Mouse (Mus musculus) ES-E14 (cell line): Measurements from ENCODE around the gene Usp12. TPM values are rescaled to one million over a fixed set of nuclear protein-coding genes. Genes with fewer than 3 reads are reported as not detected.

Experiments
- DNase-seq: peaks from one replicate; pipeline ENCODE4 v3.0.0-alpha.2; 2013; ENCODE audit warnings: low read depth, low spot score
- H3K27ac ChIP-seq: 2 replicates; pipeline ENCODE4 v1.5.1; 2012; ENCODE audit warnings: low read depth, mild to moderate bottlenecking, low read length, moderate library complexity, mixed read lengths; ENCODE audit not compliant: poor library complexity, insufficient read depth, severe bottlenecking
- H3K36me3 ChIP-seq: 2 replicates; pipeline ENCODE4 v1.6.1; 2012; ENCODE audit warnings: mild to moderate bottlenecking, low read length, moderate library complexity, mixed read lengths; ENCODE audit not compliant: control insufficient read depth, poor library complexity, insufficient read depth, severe bottlenecking
- H3K4me1 ChIP-seq, 2 experiments: fragments of 150-350 bp in 1 of 2; sonication (generic) in 1 of 2; 2 replicates each; pipeline ENCODE4 v1.6.1; 2012; ENCODE audit warnings: low read length in 2 of 2, mild to moderate bottlenecking in 1 of 2, mixed read lengths in 1 of 2; ENCODE audit not compliant: control insufficient read depth in 2 of 2, insufficient read depth in 2 of 2, poor library complexity in 1 of 2
- H3K4me3 ChIP-seq, 2 experiments: fragments of 150-350 bp in 1 of 2; sonication (generic) in 1 of 2; 2 replicates each; pipeline ENCODE4 v1.5.1; 2012; ENCODE audit warnings: low read length in 2 of 2, low read depth in 1 of 2, mild to moderate bottlenecking in 1 of 2, mixed read lengths in 1 of 2; ENCODE audit not compliant: insufficient read depth in 1 of 2, poor library complexity in 1 of 2, severe bottlenecking in 1 of 2
- H3K9ac ChIP-seq: 2 replicates; pipeline ENCODE4 v1.6.1; 2012; ENCODE audit warnings: low read depth, mild to moderate bottlenecking, low read length, mixed read lengths; ENCODE audit not compliant: poor library complexity, insufficient read depth, severe bottlenecking
- H3K9me3 ChIP-seq: fragments of 150-350 bp; sonication (generic); 2 replicates; pipeline ENCODE4 v1.6.1; 2012; ENCODE audit warnings: low read depth, mild to moderate bottlenecking, low read length; ENCODE audit not compliant: control insufficient read depth, insufficient read depth
- CHD2 ChIP-seq: IDR thresholded peaks from 2 replicates; pipeline ENCODE4 v1.6.1; 2014; ENCODE audit warnings: mild to moderate bottlenecking, low read depth, low read length, inconsistent platforms
- HCFC1 ChIP-seq: IDR thresholded peaks from 2 replicates; pipeline ENCODE4 v1.6.1; 2012; ENCODE audit warnings: low read length, inconsistent platforms, borderline replicate concordance; ENCODE audit not compliant: insufficient read depth
- MAFK ChIP-seq: IDR thresholded peaks from 2 replicates; pipeline ENCODE4 v1.6.1; 2014; ENCODE audit warnings: mild to moderate bottlenecking, low read depth, low read length, inconsistent platforms; ENCODE audit not compliant: insufficient read depth
- ZC3H11A ChIP-seq: IDR thresholded peaks from 2 replicates; pipeline ENCODE4 v1.6.1; 2012; ENCODE audit warnings: low read depth, mild to moderate bottlenecking, inconsistent platforms, low read length, borderline replicate concordance
- ZNF384 ChIP-seq: IDR thresholded peaks from 2 replicates; pipeline ENCODE4 v1.6.1; 2012; ENCODE audit warnings: low read depth, low read length, inconsistent platforms
- in situ Hi-C, 2 experiments: fragments of 600-800 bp; cut with MboI; formaldehyde crosslinking; loops; one replicate each; pipeline ENCODE4 v1.15.1; 2025; ENCODE audit warnings: low sequenced_read_pairs in 2 of 2, inconsistent platforms in 1 of 2; ENCODE audit not compliant: unreplicated experiment in 2 of 2
- total RNA-seq: library from RNA; depleted of rRNA; stranded (reverse); fragments of 300-350 nt; gene quantifications from 2 replicates; pipeline ENCODE4 v1.2.3, GENCODE M21; 2012

The Usp12 gene
- total RNA-seq, 1 experiment = 25.4 TPM

DNA sequence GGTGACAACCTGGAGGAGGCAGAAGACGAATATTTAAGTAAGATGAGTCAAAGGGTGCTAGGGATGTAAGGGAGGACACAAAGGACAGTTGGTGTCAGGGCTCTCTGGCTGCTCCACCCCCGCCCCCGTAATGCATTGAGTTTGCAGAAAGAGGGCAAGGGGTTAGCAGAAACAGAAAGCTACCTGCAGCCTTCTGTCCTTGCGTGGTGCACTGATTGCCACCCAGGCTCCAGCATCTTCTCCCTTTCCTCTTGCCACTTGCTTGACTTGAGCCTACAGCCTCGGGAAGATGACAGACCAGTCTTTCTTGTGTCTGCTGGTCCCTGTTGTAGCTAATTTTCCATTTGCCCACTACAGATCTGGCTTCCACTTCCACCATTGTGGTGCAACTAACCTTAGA is 45.0 kb upstream of the Usp12 start:
- Histone ChIP-seq H3K36me3 (peaks cover 36% of the 10 kb centered on the region), H3K4me3 (no peak overlapping the region), H3K27ac (no peak overlapping the region), H3K4me1 (peaks cover 0 to 6% of the 10 kb centered on the region in 2 experiments; a peak in 1 of 4 replicates), H3K9ac (no peak overlapping the region), H3K9me3 (no peaks in the 10 kb centered on the region)
- in situ Hi-C loops = no loop called here
- DNase-seq = no peak
- TF ChIP-seq ZC3H11A = no peak
- no peak for TF ChIP-seq ZNF384
- TF ChIP-seq CHD2 = no peak
- TF ChIP-seq MAFK = no peak
- TF ChIP-seq HCFC1 = no peak

DNA sequence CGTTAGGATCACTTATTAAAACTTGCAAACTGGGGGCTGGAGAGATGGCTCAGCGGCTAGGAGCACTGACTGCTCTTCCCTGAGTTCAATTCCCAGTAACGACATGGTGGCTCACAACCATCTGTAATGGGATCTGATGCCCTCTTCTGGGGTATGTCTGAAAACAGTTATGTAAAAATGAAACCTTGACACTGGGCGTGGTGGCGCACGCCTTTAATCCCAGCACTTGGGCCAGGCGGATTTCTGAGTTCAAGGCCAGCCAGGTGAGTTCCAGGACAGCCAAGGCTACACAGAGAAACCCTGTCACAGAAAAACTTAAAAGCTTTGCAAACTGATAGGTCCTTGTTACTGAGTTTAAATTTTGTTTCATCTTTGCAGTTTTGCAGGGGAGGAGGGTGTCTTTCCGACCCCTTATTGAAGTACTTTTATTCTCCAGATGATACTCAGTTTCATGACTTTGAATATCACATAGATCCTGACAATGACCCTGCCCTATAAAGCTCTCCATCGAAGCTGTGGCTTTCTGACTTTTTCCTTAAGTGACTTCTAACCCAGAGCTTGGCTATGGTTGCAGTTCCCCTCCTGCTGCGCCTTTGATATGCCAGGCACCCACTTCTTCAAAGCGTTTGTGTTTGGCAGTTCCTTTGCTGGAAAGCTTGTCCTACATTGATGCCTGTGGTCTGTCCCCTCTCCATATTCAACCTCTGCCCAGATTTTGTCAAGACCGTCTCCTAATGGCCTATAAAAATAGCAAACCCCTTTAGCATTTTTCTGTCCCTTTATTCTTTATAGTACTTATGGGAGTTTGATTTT is 44.2 kb upstream of the Usp12 start:
- Histone ChIP-seq H3K4me3 (no peak overlapping the region), H3K4me1 (peaks cover 0 to 6% of the 10 kb centered on the region in 2 experiments; a peak in 1 of 4 replicates), H3K27ac (no peak overlapping the region), H3K9ac (no peak overlapping the region), H3K9me3 (no peaks in the 10 kb centered on the region), H3K36me3 (peaks cover 43% of the 10 kb centered on the region)
- no peak for DNase-seq
- TF ChIP-seq ZC3H11A (no peak), MAFK (no peak), HCFC1 (no peak), CHD2 (no peak), ZNF384 (no peak)
- in situ Hi-C loops = no loop called here

DNA sequence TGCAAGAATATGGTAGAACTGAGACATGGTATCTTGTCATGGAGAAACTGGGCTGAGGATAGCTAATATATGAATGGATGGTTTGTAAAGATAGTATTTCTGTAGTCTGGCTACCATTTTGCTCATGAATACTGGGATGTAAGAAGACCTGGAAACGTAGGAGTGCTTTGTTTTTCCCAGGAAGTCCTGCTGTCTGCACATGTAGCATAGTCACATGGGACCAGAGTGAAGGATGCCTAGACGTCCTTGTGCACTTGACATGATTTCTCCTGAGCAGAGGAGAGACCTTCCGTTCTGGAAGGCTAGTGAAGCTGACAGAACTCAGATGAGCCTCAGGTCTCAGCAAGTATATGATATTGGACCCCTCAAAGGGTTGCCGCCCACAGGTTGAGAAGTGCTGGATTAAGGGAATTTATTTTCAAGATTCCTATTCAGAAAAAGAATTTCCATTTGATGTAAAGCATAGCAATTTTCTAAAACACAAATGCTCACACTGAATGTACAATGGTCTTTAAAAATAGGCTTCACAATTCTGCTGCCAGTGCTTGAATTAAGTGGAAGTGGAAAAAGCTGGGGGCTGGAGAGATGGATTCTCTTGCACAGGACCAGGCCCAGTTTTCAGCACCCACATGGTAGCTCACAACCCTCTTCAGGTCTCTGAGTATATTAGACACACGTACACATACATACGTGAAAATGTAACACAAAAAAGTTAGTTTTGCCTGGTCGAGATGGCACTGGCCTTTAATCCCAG is 43.3 kb upstream of the Usp12 start:
- no peaks in the 10 kb centered on the region for H3K9me3 ChIP-seq
- no peak for TF ChIP-seq CHD2
- no peak for TF ChIP-seq HCFC1
- no peak for TF ChIP-seq ZNF384
- no peak for TF ChIP-seq MAFK
- TF ChIP-seq ZC3H11A = no peak
- H3K4me1 ChIP-seq = peaks cover 0 to 6% of the 10 kb centered on the region in 2 experiments; a peak in 1 of 4 replicates
- H3K9ac ChIP-seq = no peak overlapping the region
- no peak for DNase-seq
- H3K27ac ChIP-seq = no peak overlapping the region
- no peak overlapping the region for H3K4me3 ChIP-seq
- H3K36me3 ChIP-seq = peaks cover 46% of the 10 kb centered on the region
- in situ Hi-C loops = no loop called here

DNA sequence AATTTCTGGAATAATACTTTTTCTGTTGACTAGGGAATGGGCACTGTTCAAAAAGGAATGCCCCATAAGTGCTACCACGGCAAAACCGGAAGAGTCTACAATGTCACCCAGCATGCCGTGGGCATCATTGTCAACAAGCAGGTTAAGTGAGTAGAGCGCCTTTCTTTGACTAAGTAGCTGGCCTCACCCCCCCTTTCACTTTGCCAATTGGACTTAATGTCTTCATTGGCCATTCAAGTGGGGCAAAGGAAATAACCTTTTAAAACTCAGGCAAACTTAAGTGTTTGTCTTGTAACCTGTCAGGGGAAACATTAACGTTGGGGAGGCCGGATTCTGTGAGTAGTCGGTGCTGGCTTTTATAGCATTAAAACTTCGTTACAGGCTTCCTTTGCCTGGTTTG is 40.2 kb upstream of the Usp12 start:
- H3K36me3 ChIP-seq = peaks cover 46% of the 10 kb centered on the region
- in situ Hi-C loops = no loop called here
- no peak for TF ChIP-seq CHD2
- no peak for TF ChIP-seq ZNF384
- no peak for TF ChIP-seq MAFK
- TF ChIP-seq ZC3H11A = no peak
- TF ChIP-seq HCFC1 = no peak
- H3K4me3 ChIP-seq = peak overlapping the region; percentile 82 to 92; a peak in 2 of 4 replicates
- H3K4me1 ChIP-seq = peaks cover 0 to 6% of the 10 kb centered on the region in 2 experiments; a peak in 1 of 4 replicates
- peak overlapping the region; percentile 96; the same call in 1 of the 2 replicates for H3K9ac ChIP-seq
- no peak overlapping the region; the same call in 1 of the 2 replicates for H3K27ac ChIP-seq
- DNase-seq = no peak
- no peaks in the 10 kb centered on the region for H3K9me3 ChIP-seq
